Mouse (Mus musculus): ENCODE results near the gene Tenm3.

Gene Tenm3

DNA sequence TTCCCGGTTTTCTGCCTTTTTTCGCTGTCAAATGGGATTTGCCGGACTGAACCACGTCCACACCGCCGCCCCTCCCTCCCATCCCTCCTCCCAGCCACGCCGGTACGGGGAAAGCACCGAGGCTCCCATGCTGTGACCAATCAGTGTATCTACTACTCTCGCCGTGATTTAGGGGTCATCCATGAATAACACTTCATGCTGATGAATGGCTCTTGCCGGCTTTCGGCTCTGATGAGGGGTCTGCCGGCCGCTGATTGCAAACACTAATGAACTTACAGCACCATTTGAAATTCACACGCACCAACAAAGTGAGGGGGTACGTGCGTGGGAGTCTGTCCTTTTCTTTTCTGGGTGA is at the start of gene Tenm3:
Tenm3 (minus strand) TSS at position 21 of the 355 bp plus-strand sequence.
- DNase-seq, result peak; percentile 8

DNA sequence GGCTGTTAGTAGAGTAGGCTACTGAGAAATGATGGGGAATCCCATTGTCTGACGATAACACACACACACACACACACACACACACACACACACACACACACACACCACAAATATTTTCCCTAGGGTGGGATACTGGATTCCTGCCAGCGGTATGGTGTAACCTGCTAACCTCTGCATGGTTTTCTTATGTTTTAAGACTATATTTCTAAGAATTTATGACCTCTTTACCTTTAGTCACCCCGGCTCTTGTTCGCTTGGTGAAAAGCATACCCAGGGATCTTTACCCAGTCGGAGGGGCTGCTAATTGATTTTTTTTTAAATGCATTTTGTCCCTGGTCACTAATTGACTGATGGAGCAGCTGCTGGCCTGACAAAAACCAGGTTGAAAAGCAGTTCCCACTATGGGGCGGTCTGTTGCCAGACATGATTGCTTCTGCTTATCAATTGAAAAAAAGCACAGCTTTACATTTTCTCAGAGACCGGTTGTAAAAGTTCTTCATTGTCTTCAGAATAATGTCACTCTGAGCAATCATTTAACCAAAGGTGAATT is 46.5 kb upstream of the Tenm3 start:
- no peak for DNase-seq

DNA sequence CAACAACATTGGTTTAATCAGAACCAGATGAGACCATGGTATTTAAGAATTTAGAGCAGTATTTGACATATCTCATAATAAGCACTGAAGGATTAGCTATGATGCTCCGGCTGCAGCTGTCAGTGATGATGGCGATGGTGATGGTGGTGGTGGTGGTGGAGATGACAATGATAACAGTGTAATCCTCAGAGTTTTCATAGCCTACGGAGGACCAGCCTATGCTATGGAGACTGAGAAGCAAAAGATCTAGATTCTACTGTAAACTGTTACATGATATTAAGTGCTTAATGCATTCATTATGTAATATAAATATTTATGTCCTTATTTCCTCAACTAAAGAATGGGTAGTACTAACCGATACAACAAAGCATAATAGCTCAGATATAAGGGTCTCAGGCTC is 40.5 kb upstream of the Tenm3 start:
- no peak for DNase-seq

DNA sequence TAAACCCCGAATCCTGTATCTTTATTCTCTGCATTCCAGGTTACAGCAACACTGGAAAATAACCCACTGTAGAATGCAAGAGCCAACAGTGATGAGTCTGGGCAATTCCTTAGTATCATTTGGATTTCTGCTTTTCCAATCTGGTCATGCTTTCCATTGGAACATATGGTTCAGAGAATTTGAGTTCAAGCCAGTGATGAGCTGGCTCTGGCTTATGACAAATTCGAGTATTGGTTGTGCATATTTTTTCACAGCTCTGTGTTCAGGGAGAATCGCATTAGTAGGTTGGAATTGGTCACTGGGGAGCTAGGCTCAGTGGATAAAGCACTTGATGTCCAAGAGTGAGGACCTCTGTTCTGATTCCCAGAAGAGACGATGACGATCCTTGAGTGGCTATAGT is 36.8 kb upstream of the Tenm3 start:
- peak; percentile 35 for DNase-seq

DNA sequence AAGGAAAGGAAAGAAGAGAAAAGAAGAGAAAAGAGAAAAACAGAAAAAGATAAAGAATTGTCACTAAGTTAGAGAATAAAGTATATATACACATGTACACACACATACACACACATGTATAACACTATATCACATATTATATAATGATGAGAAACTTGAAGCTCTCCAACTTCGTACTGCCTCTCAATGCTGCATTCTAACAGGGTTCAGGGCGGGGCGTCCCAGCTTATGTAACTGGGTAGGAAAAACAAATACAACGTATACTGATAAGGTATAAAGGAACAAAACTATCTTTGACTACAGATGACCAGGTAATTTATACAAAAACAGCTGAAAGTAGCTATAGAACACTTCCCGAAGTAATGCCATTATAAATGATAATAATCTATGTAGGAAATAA is 22.2 kb upstream of the Tenm3 start:
- DNase-seq, result no peak

DNA sequence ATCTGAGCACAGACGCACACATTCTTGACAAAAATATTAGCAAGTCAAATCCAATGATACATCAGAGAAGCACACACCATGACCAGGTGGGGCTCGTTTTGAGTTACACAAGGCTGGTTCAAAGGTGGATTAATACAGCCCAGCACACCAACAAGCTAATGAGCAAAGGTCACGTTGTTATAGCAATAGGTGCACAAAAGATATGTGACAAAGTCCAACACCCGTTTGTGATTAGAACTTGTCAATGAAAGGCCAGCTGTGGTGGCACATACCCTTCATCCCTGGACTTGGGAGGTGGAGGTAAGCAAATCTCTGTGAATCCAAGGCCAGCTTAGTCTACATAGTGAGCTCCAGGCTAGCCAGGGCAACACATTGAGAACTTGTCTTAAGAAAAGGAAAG is 21.7 kb upstream of the Tenm3 start:
- DNase-seq, result no peak

DNA sequence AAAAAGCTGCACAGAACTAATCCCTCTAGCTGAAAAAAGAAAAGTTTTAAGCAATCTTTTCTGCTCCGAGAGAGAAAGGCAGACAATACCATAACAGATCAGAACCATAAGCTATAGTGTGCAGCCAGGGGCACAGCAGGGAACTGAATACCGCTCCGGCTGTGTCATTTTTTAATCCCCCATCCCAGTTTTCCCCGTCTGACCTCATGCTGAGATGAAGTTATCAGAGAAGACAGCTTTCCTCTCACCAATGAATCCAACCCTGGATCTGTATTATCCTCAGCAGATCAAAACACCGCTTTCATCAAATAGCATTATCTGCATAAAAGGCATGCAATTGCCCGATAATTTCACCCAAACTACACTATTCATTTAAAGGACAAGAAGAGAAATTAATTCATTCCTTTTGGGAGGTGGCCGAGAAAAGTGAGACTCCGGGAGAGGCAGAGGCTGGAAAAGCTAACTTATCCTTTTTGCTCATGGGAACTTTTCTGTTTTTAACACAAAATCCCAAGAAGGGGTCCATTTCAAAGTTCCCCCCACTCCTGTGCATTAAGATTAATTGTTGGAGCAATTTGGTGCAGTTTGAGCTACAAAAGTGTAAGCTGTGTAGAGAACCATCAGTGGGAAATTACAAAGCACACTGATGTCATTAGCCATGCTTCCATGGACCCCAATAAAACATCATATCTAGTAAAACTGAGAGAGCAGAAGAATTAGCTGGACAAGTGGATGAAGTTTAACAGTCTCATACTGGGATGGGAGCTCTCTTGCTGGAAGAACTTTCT is 6.7 kb upstream of the Tenm3 start:
- DNase-seq, result no peak

DNA sequence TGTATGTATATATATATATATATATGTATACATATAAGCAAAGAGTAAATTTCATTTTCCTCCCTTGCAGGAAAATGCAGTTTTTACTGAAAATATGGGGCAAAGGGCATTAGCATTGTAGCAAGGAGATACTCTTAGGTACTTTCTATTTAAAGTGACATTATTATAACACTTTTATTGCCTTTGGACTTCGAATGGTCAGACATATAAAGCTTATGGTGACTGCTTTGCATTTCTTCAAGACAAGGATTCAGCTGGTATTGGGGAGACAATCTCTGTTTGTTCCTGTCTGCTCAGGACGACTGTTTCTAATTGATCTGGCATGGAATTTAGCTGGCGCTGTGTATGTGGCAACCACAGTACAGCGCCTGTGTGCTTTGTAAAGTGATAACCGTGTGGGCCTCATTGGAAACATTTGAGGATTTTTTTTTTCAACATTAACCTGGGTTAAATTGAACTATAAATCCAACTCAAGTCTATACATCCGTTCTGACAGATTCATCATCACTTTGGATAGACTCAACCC is 5.4 kb upstream of the Tenm3 start:
- DNase-seq, result no peak

DNA sequence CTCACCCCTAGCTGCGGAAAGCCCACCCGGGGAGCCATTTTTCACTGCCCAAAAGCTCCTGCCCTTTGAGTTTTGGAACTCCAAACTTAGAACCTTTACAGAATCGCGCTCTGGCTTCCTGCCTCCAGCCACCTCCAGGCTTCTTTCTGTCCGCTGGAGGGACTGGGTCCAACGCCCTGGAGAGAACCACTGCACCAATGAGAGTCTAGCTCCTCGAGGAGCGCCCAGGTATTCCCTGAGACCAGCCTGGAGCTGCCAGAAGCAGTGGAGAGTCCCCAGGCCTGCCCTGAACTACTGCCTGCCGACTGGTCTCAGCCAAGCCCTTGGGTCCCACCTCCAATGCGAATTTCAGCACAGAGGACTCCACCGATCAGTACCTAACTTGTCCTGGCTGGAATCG is 1.2 kb upstream of the Tenm3 start:
- DNase-seq, result no peak

DNA sequence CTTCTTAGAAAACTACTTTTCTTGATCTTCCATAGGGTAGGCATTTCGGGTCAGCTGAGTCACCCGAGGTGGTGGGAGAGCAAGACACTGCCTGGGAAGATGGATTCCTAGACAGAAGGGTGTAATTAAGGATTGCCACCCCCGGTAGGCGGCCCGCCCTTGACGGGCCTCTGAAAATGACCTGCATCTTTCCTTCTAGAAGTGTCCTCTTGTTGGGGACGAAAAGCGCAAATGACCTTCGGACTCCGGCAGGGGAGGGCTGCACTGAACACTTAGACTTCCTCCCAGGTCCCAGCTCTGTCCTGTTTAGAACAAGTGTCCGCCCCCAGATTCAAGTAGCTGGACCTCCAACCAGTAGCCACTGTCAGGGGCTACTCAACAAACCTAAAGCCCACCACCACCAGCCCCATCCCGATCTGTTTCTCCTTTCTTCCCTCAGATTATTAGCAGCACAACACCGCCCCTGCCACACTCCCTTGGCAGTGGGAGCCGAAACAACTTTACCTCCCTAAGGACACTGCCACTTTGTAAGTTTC is 687 bp upstream of the Tenm3 start:
- DNase-seq, result no peak

DNA sequence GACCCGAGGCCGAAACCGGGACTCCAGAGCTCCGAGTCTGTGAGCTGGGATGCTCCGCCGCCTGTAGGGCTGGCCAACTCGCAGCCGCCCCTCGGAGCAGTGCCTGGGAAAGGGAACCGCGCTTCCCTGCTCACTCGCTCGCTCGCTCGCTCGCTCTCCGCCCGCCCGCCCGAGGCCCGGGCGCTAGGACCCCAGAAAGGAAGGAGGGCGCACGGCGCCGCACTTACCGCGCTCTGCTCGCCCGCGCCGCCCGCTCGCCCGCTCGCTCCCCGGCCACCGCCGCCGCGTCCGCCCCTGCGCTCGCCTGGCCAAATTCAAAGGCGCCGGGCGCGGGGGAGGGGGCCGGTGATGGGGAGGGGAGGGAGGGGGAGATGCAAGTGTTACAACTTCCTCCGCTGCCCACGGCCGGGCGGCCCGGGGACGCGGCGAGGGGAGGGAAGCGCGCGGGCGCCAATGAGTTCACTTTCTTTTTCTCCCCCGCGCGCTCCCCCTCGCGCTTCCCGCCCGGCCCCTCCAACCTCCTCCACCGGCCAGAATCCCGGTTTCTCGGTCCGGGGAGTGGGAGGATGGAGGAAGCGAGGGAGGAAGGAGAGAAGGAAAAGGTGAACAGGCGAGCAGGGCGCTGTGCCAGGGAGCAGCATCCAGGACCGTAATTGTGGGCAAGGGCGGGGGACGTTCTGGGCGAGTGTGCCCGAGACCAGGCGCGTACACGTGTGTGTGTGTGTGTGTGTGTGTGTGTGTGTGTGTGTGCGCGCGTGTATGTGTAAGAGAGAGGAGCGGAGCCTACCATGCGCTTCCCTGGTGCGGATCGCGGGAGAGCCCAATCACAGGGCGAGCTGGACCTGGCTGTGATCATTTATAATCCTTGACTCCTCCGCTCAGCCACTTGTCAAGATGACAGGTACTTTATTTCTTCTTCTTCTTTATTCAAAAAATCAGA is 490 bp downstream of the Tenm3 start:
- DNase-seq, result peak; percentile 20

DNA sequence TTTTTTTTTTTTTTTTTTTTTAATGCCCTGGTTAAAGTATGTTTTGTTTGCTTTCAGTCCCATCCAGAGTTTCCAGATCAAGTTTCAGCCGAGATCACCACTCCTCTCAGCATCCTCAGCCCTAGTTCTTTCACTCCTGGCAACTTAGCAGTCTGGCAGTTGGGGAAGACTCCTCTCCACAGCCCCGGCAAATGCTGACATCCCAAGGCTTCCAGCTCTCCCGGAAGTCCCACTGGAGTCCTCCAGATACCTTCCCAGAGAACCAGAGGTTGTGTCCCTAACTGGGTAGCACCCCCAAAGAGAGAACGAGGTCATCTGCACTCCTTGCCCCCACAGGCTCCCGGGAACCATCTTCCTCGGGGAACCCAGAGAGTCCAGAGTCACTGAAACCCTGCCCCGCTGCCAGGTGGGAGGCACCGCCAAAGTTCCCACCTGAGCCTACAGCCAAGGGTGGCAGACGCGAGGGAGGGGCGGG is 1.2 kb downstream of the Tenm3 start:
- DNase-seq, result peak; percentile 8

DNA sequence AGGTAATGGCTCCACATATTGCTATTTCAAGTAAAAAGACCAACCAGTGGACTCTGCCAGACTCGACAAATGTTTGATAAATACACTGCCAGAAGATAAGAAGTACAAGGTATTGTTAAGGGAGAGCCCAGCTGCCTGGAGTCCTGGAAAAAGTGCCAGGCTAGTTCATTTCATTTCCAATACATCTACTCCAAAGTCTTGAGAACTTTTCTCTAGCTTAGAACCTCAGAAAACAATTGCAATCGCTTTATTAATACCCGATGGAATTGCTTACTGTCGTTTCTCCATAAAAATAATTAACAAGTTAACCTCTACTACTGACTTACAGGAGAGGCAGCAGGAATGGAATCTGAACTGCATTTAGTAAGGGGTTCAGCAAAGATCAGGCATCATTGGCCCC is 1.7 kb downstream of the Tenm3 start:
- DNase-seq, result no peak

DNA sequence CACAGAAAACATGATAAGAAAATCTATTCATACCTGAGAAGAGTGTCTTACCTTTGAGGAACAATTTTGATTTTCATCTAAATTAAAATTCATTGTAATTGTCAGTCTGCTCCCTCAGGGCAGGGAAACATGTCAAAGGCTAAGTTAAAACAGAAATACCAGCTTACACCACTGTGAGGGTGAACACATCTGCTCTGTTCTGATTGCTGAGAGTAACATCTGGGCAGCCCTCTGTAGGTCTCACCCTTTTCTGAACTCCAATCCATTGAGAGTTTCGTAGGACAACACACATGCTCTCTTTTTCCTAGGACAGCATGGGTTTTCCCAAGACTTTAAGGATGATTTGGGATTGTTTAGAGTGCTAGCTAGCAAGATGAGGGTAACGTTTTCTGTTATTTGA is 8.0 kb downstream of the Tenm3 start:
- DNase-seq, result no peak

DNA sequence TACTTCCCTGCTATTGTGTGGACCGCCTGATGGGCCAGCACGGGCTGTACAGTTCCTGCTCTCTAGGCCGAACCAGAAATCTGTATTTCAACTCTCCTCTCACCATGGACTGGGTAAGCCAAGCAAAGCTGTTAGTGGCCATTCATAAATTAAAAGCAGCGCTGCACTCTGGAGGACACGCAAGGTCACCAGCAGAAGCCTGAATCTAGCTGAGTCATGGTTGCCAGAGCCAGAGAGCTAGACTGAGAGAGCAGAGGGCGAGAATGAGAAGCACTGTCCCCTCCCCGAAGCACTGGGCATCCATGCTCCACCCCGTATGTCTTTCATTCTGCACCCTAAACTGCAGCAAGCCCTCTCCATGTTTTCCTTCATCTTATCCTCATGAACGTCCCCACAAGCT is 16.3 kb downstream of the Tenm3 start:
- no peak for DNase-seq

DNA sequence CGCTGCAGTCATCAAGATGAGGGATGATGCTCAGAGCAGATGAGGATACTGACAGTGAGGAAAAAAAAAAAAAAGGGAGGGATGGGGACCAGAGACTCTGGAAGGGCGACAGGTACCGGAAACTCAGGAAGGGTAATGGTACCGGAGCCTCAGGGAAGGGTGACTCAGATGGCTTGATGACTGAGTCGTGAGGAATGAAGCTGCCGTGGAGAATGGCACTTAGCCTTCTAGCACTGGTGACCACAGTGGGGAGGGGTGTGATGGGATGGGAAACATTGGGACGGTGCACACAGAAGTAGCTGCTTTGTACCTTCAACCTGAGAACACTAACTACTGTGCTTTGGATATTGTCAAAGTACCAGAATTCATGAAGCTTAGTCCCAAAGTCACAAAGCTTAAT is 18.1 kb downstream of the Tenm3 start:
- no peak for DNase-seq

DNA sequence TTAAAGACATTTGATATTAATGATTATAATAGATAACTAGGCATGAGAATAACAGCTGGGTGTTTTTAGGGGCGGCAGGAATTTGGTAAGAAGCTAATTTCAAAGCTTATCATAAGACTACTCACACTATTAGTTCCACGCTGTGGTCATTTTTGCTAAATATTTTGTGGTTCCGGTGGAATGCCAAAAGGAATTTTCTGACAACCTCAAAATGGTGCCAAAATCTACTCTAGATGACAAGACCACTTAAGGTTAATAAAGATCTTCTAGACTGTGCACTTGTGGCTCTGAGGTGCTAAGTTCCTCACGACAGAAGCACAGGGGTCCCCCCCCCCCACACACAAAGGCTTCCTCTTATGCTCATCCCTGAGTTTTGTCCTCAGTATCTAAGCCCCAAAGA is 21.5 kb downstream of the Tenm3 start:
- no peak for DNase-seq

DNA sequence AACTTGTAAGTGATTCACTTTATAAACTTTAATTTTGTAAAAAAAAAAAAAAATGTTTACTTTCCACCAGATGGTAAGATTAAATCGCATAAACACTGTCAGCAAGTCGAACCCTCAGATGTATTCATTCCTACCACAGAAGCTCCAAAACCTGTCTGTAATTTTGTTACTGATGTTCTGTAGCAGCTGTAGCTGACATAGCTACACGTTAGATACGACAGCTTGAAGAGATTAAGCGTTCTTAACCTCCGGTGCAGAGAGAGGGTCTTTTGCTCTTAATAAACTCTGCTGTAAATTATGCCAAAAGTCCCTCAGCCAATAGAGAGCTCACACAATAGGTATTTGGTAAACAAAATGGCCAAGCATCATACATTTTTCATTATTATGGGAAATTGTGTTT is 23.8 kb downstream of the Tenm3 start:
- DNase-seq, result no peak

DNA sequence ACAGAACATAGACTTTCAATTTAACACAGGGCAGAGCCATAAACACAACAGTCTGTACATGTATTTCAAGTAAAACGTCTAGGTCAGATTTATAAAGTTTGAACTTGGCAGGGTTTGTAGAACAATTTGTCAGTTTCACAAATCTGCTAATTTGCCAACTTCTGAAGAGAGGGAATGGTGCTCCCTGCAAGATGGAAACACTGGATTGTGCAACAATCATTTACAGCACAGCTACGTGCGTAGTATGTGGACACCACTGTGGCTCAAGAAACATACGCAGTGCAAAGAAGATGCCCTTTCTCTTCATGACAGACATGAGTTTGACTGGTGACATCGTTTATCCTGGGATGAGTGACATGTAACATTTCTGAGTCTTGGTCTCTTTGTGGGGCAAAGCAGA is 24.4 kb downstream of the Tenm3 start:
- DNase-seq, result no peak

DNA sequence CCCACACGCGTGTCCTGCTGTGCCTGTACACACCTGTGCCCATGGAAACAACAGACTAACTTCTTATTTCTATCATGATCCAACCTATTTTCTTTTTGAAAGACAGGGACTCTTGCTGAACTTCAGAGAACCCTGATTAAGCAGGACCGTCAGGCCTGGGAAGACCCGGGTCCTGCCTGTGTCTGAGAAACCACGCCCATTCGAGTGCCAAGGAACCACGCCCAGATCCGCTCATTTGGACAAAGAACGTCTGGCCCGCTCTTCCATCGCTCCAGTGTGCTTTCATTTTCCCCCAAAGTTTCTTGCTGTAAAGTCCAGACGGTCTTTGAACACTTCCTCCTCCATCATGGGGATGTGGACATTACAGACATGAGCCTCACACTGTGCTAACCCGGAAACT is 26.8 kb downstream of the Tenm3 start:
- DNase-seq, result no peak

DNA sequence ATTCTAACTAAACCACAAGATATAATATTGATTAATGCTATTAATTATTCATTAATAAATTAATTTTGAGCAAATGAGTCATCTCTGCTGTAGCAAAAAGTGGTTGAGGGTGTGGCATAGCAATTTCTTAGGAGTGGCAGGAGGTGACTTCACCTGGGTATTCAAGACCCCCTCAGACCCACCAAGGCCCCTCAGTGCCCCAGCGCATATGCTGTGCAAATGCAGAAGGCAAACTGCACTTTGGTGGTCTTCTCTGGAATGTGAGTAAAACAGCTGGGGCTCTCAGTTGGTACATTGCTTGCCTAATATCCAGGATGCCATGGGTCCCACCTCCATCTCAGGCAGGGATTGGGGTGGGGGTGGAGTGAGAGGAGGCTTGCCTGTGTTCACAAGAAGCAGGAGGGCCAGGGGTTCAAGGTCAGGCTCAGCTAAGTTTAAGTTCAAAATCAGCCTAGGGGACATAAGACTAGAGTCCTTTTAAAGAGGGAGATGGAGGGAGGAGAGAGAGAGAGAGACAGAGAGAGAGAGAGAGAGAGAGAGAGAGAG is 31.5 kb downstream of the Tenm3 start:
- no peak for DNase-seq

DNA sequence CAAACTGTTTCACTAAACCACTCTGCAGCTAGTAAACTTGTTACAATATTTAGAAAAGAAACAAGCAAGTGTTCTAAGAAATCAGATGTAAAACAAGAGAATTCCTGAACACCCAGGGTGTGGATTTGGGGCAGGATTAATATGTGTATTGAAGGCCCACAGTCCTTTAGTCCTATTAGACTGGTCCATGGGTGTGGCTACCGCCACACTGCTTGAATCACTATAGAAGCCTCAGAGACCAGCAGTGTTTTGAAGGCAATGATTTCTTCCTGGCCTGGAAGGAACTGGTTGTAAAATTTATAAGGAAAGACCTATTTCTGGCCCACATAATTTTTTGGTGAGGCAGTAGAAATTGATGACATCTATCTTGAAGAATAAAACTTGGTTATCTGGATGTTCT is 33.1 kb downstream of the Tenm3 start:
- no peak for DNase-seq

DNA sequence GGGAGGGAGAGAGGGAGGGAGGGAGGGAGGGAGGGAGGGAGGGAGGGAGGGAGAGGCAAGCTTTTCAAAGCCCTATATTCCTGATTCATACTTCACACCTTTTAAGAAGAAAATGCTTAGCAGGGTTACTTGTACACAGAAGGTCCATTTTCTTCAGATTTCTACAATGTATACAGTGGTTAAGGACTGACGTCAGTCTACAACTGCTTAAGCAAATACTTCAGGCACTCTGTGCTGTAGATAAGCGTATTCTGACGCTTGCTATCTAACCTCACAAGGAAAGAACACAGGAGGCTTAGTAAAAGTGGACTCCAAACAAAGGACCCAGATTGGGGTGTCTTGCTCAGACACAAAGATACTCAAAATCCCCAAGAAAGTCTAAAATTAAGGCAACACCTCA is 34.6 kb downstream of the Tenm3 start:
- no peak for DNase-seq

Measured in right cerebral cortex, adult 18-20 months (tissue).